Mouse (Mus musculus) lung, adult 2 months (tissue): Measurements from ENCODE around the gene Adgrl3. TPM values are rescaled to one million over a fixed set of nuclear protein-coding genes. Genes with fewer than 3 reads are reported as not detected.
A peak's percentile ranks its signal among the peaks of the same experiment; 100 is the strongest.

Experiments used
- DNase-seq: peaks from one replicate; pipeline ENCODE4 v3.0.0; 2022
- H3K4me1 ChIP-seq: fragments of 200-500 bp; 2 replicates; pipeline ENCODE4 v1.6.1; 2011; ENCODE audit warnings: low read length; ENCODE audit not compliant: control insufficient read depth, insufficient read depth
- H3K4me3 ChIP-seq: fragments of 200-500 bp; replicated peaks from 2 replicates; pipeline ENCODE3; 2011; ENCODE audit warnings: low read depth, mild to moderate bottlenecking, control low read depth, low read length; ENCODE audit errors: extremely low read depth
- CTCF ChIP-seq: fragments of 200-500 bp; IDR thresholded peaks from 2 replicates; pipeline ENCODE4 v1.5.1; 2011; ENCODE audit warnings: mild to moderate bottlenecking, low read length, control low read depth; ENCODE audit not compliant: insufficient read depth
- POLR2A ChIP-seq: fragments of 200-500 bp; IDR thresholded peaks from 2 replicates; pipeline ENCODE4 v1.6.1; 2011; ENCODE audit warnings: low read depth, mild to moderate bottlenecking, control low read depth, low read length, borderline replicate concordance; ENCODE audit errors: extremely low read depth
- WGBS: fragments of 180-500 bp; shearing (Covaris S2); methylation state at CpG from one replicate; pipeline ENCODE4 v1.1.7; 2018; 5-methylcytosine and 5-hydroxymethylcytosine counted together
- polyA plus RNA-seq: library from polyadenylated mRNA; depleted of rRNA; stranded (reverse); fragments of >200 nt; gene quantifications from 2 replicates; pipeline ENCODE4 v1.2.3, GENCODE M21; 2012; rRNA removed

Gene Adgrl3
- polyA plus RNA-seq = 22.5 and 30.7 TPM in 2 replicates

GRCm38 (mm10) chr5:81019590-81020254, at the start of gene Adgrl3:
Adgrl3 (plus strand) TSS chr5:81020138.
- WGBS = 2% methylated on average over 52 of the region's 70 CpGs
- Histone ChIP-seq H3K4me1 (no peaks in the 10 kb centered on the region), H3K4me3 (peak within 1 kb of the TSS; percentile 89)
- DNase-seq = peak; percentile 52
- TF ChIP-seq CTCF (no peak), POLR2A (peak; percentile 54; the same call in 1 of the 2 replicates)

- TF ChIP-seq POLR2A (no peak), CTCF (no peak)
- 28% methylated on average over 3 of the region's 3 CpGs for WGBS
- DNase-seq = no peak
- no peaks in the 10 kb centered on the region for H3K4me1 ChIP-seq
- H3K4me3 ChIP-seq = peak overlapping the region; percentile 89
Measured at GRCm38 (mm10) chr5:81019166-81019565, 772 bp upstream of the Adgrl3 start.

GRCm38 (mm10) chr5:81020281-81021005, 505 bp downstream of the Adgrl3 start:
- WGBS = under 1% methylated on average over 64 of the region's 67 CpGs
- peak; percentile 36 for DNase-seq
- TF ChIP-seq POLR2A (no peak; the same call in 1 of the 2 replicates), CTCF (no peak)
- peak overlapping the region; percentile 89 for H3K4me3 ChIP-seq
- H3K4me1 ChIP-seq = no peaks in the 10 kb centered on the region

GRCm38 (mm10) chr5:81021006-81021320, 1.0 kb downstream of the Adgrl3 start:
- under 1% methylated on average over 6 of the region's 6 CpGs for WGBS
- H3K4me1 ChIP-seq = no peaks in the 10 kb centered on the region
- no peak for DNase-seq
- TF ChIP-seq CTCF = no peak
- TF ChIP-seq POLR2A = no peak
- H3K4me3 ChIP-seq = peak overlapping the region; percentile 89

GRCm38 (mm10) chr5:81021331-81021863, 1.5 kb downstream of the Adgrl3 start:
- Histone ChIP-seq H3K4me3 (peak overlapping the region; percentile 89), H3K4me1 (no peaks in the 10 kb centered on the region)
- DNase-seq = peak; percentile 31
- TF ChIP-seq POLR2A = no peak; the same call in 1 of the 2 replicates
- no peak for TF ChIP-seq CTCF
- WGBS = under 1% methylated on average over 39 of the region's 39 CpGs

GRCm38 (mm10) chr5:81021864-81022305, 1.9 kb downstream of the Adgrl3 start:
- H3K4me3 ChIP-seq = peak overlapping the region; percentile 89
- under 1% methylated on average over 21 of the region's 21 CpGs for WGBS
- TF ChIP-seq CTCF (no peak), POLR2A (no peak)
- no peak for DNase-seq
- H3K4me1 ChIP-seq = no peaks in the 10 kb centered on the region

- DNase-seq = peak; percentile 31
- WGBS = 3% methylated on average over 24 of the region's 24 CpGs
Measured at GRCm38 (mm10) chr5:81022306-81023071, 2.6 kb downstream of the Adgrl3 start.

GRCm38 (mm10) chr5:81023923-81024715, 4.2 kb downstream of the Adgrl3 start:
- no peak for TF ChIP-seq POLR2A
- TF ChIP-seq CTCF = no peak
- 27% methylated on average over 17 of the region's 17 CpGs for WGBS
- no peaks in the 10 kb centered on the region; the same call in 1 of the 2 replicates for H3K4me1 ChIP-seq
- H3K4me3 ChIP-seq = peak overlapping the region; percentile 41
- peak; percentile 9 for DNase-seq

More at GRCm38 (mm10) chr5:81022306-81023071, 2.6 kb downstream of the Adgrl3 start:
- no peaks in the 10 kb centered on the region for H3K4me1 ChIP-seq
- H3K4me3 ChIP-seq = peak overlapping the region; percentile 89
- TF ChIP-seq POLR2A (peak; percentile 59; the same call in 1 of the 2 replicates), CTCF (no peak)
